Mouse (Mus musculus) v-Abl transformed pro-B cells (cell line): ENCODE results near the gene Vmn1r50.
"Not testable (repeated sequence)": the region's sequence is repeated elsewhere in the genome, so short reads cannot be mapped to it uniquely, and the experiment has no call there.

Experiments used
- in situ Hi-C, 2 experiments: fragments of 400-800 bp; cut with MboI; formaldehyde crosslinking; loops; one replicate each; pipeline ENCODE4 v1.15.1; 2025; ENCODE audit not compliant: unreplicated experiment in 2 of 2

The Vmn1r50 gene

DNA sequence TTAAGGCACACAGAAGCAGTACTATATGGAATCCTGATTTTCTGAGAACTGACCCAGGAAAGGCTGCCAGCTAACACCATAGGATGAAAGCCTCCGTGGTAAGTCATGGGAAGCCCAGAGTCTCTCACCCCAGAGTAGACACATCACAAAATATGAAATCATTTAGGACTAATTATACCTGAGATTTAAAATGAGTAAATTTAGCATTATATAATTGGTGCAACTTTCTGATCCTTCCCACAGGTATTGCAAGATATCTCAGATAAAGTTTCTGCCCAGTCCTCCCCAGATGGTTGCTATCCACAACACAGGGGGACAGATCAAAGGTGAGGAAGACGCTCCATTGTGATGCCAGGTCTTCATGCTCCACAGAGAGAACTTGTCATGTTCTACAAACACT is at the start of gene Vmn1r50:
Gene Vmn1r50, plus strand, starts transcription at position 301 of the 400 bp plus-strand sequence.
- in situ Hi-C loops: no loop called here

DNA sequence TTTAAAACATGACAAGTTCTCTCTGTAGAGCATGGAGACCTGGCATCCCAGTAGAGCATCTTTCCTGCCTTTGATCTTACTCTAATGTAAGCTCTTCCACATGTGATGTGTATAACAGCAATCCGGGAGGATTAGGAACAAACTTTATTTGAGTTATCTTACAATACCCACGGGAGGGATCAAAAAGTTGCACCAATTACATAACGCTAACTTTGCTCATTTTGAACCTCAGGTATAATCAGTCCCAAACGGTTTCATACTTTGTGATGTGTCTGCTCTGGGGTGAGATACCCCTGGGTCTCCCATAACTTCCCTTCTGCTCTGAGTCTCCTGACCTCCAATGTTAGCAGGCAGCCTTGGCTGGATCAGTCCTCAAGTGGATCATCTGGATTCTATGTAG is 22.8 kb upstream of the Vmn1r50 start, which contains the start of gene Vmn1r49:
Gene Vmn1r49, minus strand, starts transcription at position 101 of the 400 bp plus-strand sequence.
- in situ Hi-C loops: no loop called here

DNA sequence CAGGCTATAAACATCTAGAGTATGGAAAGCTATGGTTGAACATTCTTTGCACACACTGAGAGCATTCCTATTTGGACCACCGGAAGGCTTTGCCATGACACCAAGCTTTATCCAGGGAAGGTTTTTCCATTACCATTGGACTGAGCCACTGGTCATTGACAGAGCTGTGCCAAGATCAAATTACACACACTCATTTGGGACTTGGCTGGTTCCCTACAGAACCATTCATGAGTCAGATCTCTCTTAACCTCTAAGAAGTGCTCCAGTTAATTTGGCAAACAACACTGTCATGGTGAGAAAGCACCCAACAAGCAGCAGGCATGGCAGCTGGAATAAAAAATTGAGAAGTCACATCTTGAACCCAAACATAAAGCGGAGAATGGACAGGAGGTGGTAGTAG is 664 bp upstream of the Vmn1r50 start:
- in situ Hi-C loops: no loop called here

DNA sequence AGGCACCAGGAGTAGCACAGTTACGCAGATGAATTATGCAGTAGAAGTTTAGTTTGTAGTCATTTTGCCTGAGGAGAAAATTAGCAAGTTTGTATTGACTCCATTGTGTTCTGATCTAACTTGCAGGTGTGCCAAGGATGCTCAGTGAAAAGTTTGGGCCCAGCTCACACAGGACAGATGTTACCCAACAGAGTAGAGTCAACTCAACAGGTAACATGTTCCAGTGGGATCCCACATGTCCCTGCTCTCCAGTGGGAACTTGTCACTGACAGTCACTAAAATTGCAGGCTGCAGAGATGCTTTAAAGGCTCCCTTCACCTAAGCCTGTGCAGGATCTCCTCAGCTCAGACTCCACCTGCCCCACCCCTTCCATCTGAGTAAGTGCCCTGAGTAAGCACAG is 21.1 kb downstream of the Vmn1r50 start, which contains the start of gene Vmn1r51:
Gene Vmn1r51, plus strand, starts transcription at position 301 of the 400 bp plus-strand sequence.
- in situ Hi-C loops: not testable (repeated sequence)
